Mouse (Mus musculus) embryonic fibroblast, embryonic 13.5 days (primary cell): ENCODE data around the gene Ppfibp1.

Experiments used
- CTCF ChIP-seq: IDR thresholded peaks from 2 replicates; pipeline ENCODE4 v1.5.1; 2011; ENCODE audit warnings: mild to moderate bottlenecking, control low read depth, low read length, moderate library complexity, borderline replicate concordance; ENCODE audit not compliant: insufficient read depth
- POLR2A ChIP-seq: IDR thresholded peaks from 2 replicates; pipeline ENCODE4 v1.6.1; 2011; ENCODE audit warnings: low read depth, mild to moderate bottlenecking, control low read depth, low read length, moderate library complexity

GRCm38 (mm10) chr6:146981249-146981835 lies 93.1 kb downstream of the Ppfibp1 start:
- TF ChIP-seq CTCF (no peak), POLR2A (no peak)
